Mouse (Mus musculus) cerebellum, adult 2 months (tissue): ENCODE measurements at regions not wholly inside any gene's neighbourhood (a gene's known extent, or its start where the extent isn't known, plus 50 kb on each side); places are given as distances from the start of the nearest gene placed in this dataset.

Experiments
- CTCF ChIP-seq: fragments of 200-500 bp; IDR thresholded peaks from 2 replicates; pipeline ENCODE4 v1.5.1; 2011; ENCODE audit warnings: low read depth, mild to moderate bottlenecking, control low read depth, low read length, moderate library complexity, borderline replicate concordance; ENCODE audit not compliant: insufficient read depth
- POLR2A ChIP-seq: fragments of 200-500 bp; IDR thresholded peaks from 2 replicates; pipeline ENCODE4 v1.6.1; 2011; ENCODE audit warnings: low read length, control low read depth, borderline replicate concordance; ENCODE audit not compliant: insufficient read depth

DNA sequence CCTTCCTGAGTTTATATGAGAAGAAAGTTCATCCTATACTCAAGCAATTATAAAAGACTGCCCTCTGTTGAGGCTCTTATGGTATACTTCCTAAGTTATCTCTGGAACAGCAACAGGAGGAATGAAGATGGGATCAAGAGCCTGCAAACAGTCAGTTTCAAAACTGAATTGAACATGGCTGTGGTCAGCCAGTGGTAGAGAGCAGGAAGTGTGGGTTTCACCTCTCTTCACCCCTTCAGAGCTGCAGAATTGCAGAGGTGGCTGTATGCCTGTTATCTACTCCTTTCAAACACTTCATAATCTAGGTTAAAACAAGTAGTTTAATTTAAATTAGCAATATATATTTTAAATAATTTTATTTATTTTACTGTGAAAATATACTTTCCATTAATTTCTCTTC is 854.8 kb upstream of the Sel1l start:
- TF ChIP-seq CTCF (no peak), POLR2A (no peak)
